Mouse (Mus musculus) olfactory bulb, adult 2 months (tissue): ENCODE measurements around the gene Rwdd4a. TPM values are rescaled to one million over a fixed set of nuclear protein-coding genes. Genes with fewer than 3 reads are reported as not detected.

Experiments used
- H3K27ac ChIP-seq: fragments of 200-500 bp; 2 replicates; pipeline ENCODE4 v1.5.1; 2012; ENCODE audit warnings: low read depth, low read length; ENCODE audit not compliant: insufficient read depth
- H3K4me1 ChIP-seq: fragments of 200-500 bp; 2 replicates; pipeline ENCODE4 v1.6.1; 2012; ENCODE audit warnings: low read length; ENCODE audit not compliant: control insufficient read depth, insufficient read depth
- H3K4me3 ChIP-seq: fragments of 200-500 bp; 2 replicates; pipeline ENCODE4 v1.5.1; 2012; ENCODE audit warnings: mild to moderate bottlenecking, low read depth, low read length, moderate library complexity; ENCODE audit not compliant: insufficient read depth
- CTCF ChIP-seq: fragments of 200-500 bp; IDR thresholded peaks from 2 replicates; pipeline ENCODE4 v1.5.1; 2012; ENCODE audit warnings: low read depth, mild to moderate bottlenecking, low read length, moderate library complexity; ENCODE audit not compliant: insufficient read depth
- POLR2A ChIP-seq: fragments of 200-500 bp; IDR thresholded peaks from 2 replicates; pipeline ENCODE4 v1.6.1; 2012; ENCODE audit warnings: mild to moderate bottlenecking, low read depth, low read length, moderate library complexity; ENCODE audit not compliant: insufficient read depth
- WGBS: fragments of 180-500 bp; shearing (Covaris S2); methylation state at CpG from one replicate; pipeline ENCODE4 v1.1.7; 2018; 5-methylcytosine and 5-hydroxymethylcytosine counted together
- polyA plus RNA-seq: library from polyadenylated mRNA; stranded (reverse); fragments of >200 nt; gene quantifications from 2 replicates; pipeline ENCODE4 v1.2.4, GENCODE M21; 2012; ENCODE audit warnings: low replicate concordance; ENCODE audit not compliant: missing spikeins, insufficient read depth, insufficient read length

Gene Rwdd4a
- polyA plus RNA-seq, result not detected in 2 replicates

- Histone ChIP-seq H3K27ac (peak within 1 kb of the TSS; percentile 31), H3K4me3 (peak within 1 kb of the TSS; percentile 85), H3K4me1 (peaks cover 2% of the 10 kb centered on the region; the same call in 1 of the 2 replicates)
- TF ChIP-seq CTCF, result no peak
- TF ChIP-seq POLR2A, result peak; percentile 75; the same call in 1 of the 2 replicates
- under 1% methylated on average over 65 of the region's 65 CpGs for WGBS
These were observed at the start of gene Rwdd4a, which contains the start of gene Trappc11 for GRCm38 (mm10) chr8:47533344-47534125. TSS of gene Rwdd4a (plus strand) at chr8:47533664. TSS of gene Trappc11 (minus strand) at chr8:47533470.

DNA sequence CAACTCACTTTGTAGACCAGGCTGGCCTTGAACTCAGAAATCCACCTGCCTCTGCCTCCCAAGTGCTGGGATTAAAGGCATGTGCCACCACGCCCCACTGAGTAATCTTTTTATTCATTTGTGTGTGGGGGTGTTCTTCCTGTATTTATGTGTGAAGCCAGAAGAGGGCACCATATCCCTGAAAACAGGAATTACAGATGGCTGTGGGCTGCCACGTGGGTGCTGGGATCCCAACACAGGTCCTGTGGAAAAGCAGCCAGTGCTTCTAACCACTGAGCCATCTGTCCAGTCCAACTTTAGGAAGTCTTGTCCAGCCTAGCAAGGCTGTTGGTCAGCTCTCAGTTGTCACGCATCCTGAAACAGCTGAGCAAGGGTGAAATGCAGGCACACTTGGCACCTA lies 46.2 kb upstream of the Rwdd4a start:
- H3K4me1 ChIP-seq, result peaks cover 9% of the 10 kb centered on the region
- WGBS, result 97% methylated on average over 3 of the region's 3 CpGs
- H3K4me3 ChIP-seq, result no peak overlapping the region
- TF ChIP-seq POLR2A (no peak), CTCF (no peak)
- H3K27ac ChIP-seq, result no peak overlapping the region

DNA sequence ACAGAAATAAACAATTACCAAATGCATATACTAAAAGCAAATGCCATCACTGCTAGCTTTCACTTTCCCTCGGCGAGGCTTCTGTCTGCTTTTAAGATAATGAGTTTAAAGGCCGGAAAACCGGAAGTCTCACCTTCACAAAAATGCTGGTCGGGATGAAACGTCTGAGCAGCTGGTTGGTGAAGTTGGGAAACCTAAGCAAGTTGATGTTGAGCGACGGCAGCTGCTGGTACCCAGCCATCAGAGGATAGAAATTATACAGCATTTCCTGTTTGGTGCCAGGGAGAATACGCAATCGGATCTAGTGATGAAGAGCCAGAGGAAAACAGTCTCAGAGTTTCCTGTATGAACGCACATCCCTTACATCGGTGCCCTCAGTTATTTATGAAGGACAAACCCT lies 40.4 kb upstream of the Rwdd4a start:
- H3K27ac ChIP-seq, result no peak overlapping the region
- 90% methylated on average over 12 of the region's 12 CpGs for WGBS
- H3K4me1 ChIP-seq, result 0 out of 2 replicates have a peak, but pooled peaks cover 6% of the 10 kb centered on the region
- TF ChIP-seq CTCF (no peak), POLR2A (no peak)
- H3K4me3 ChIP-seq, result no peak overlapping the region

DNA sequence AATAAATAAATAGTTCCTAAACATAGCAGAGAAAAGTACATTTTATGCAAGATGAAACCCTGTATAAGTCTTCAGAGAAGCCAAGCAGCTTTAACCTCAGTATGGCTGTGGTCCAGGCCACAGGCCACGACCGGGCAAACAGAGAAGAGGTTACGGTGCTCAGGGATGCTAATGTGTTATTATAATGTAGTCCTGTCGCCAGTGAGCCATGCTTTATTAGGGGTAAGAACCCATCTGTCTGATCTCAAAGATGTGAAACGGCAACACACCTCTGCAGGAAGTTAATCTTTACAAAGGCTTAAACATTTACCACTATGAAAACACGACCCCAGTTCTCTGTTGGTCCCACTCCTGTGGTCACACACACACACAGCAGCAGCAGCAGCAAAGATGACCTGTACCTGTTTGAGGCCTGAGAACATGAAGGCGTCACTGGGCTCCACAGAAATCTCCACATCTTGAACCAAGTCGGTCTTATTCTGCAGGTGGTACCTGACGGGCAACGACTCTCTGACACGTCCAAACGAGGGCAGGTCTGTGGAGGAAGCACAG lies 38.8 kb upstream of the Rwdd4a start:
- no peak overlapping the region for H3K27ac ChIP-seq
- TF ChIP-seq CTCF (no peak), POLR2A (no peak)
- H3K4me1 ChIP-seq, result 0 out of 2 replicates have a peak, but pooled peaks cover 3% of the 10 kb centered on the region
- H3K4me3 ChIP-seq, result no peak overlapping the region
- WGBS, result 90% methylated on average over 12 of the region's 12 CpGs

DNA sequence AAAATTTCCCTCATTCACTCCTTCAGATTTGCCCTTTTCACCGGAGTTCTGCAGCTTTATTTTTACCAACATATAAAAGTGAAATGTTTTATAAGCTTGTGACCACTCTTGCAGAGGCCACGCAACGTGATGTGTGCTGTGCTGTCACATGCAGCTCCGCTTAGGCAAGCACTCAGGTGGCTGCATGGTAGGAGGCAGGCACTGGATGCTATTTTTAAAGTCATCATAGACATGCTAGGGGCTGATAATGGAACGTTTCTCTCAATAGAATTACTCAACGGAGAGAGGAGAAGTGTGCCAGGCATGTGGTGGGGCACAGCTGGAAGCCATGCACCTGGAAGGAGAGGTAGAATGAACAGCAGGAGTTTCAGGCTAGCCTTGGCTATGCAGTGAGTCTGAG lies 38.0 kb upstream of the Rwdd4a start:
- 0 out of 2 replicates have a peak, but pooled peaks cover 3% of the 10 kb centered on the region for H3K4me1 ChIP-seq
- TF ChIP-seq CTCF (no peak), POLR2A (no peak)
- WGBS, result 56% methylated on average over 6 of the region's 6 CpGs
- no peak overlapping the region for H3K4me3 ChIP-seq
- H3K27ac ChIP-seq, result 0 out of 2 replicates have a peak overlapping the region, but pooled peaks have one; percentile 2

DNA sequence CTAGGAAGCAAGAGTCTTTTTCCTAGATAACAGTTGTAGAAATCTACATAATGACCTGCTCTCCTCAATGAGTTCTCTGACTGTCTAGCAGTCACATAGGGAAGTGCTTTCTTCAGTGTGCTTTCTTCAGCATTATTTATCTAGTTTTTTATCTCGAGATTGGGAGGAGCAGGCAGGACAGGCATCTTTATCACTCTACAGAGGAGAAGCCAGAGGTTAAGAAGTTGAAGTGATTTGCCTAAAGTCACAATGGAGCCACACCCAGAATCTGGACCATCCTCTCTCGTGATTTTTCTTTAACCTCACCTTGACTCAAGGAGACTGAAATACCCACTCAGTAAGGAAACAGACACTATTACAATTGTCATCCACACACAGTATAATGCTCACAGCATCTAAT lies 31.5 kb upstream of the Rwdd4a start:
- Histone ChIP-seq H3K27ac (no peak overlapping the region), H3K4me1 (peaks cover 3% of the 10 kb centered on the region; the same call in 1 of the 2 replicates), H3K4me3 (no peak overlapping the region)
- TF ChIP-seq CTCF (no peak), POLR2A (no peak)
- WGBS, result 86% methylated on average over 2 of the region's 2 CpGs

DNA sequence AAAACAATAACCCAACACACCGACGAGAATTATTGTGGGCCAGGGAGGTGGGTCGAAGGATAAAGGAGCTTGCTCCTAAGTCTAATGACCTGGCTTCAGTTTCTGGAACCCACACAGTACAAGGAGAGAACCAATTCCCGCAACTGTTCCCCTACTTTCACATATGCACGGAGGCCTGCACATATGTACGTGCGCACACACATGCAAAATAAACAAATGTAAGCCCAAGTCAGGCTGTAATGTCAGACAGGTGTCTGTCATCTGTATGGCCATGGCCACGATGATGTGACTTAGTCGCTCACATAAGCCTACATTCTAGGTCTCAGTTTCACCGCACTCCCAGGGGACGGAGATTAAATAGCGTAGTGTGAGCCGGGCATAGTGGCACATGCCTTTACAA lies 30.9 kb upstream of the Rwdd4a start:
- TF ChIP-seq POLR2A, result no peak
- no peak for TF ChIP-seq CTCF
- 96% methylated on average over 13 of the region's 13 CpGs for WGBS
- H3K4me1 ChIP-seq, result peaks cover 3% of the 10 kb centered on the region; the same call in 1 of the 2 replicates

GRCm38 (mm10) chr8:47505431-47505830 lies 28.0 kb upstream of the Rwdd4a start:
- H3K4me3 ChIP-seq, result no peak overlapping the region
- no peak overlapping the region for H3K27ac ChIP-seq
- peaks cover 3% of the 10 kb centered on the region; the same call in 1 of the 2 replicates for H3K4me1 ChIP-seq
- 85% methylated on average over 12 of the region's 12 CpGs for WGBS
- TF ChIP-seq CTCF (no peak), POLR2A (no peak)

More for the DNA sequence above, 30.9 kb upstream of the Rwdd4a start:
- H3K27ac ChIP-seq, result no peak overlapping the region
- H3K4me3 ChIP-seq, result no peak overlapping the region

DNA sequence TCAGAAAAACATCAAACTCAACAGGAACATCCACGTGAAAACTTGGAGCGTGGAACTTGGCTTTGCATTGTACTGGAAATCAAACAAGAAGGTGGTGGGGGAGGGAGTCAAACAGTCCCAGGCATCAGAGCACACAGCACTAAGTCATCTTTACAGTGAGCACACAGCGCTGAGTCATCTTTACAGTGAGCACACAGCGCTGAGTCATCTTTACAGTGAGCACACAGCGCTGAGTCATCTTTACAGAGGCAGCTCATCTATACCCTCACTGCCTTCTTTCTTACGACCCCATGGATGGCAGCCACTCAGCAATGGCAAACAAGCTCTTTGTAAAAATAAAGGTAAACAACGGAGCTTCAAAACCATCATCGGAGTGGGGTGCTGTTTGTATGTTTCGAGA lies 22.5 kb upstream of the Rwdd4a start:
- H3K27ac ChIP-seq, result no peak overlapping the region
- 90% methylated on average over 9 of the region's 9 CpGs for WGBS

More for the DNA sequence above, 22.5 kb upstream of the Rwdd4a start:
- TF ChIP-seq POLR2A, result no peak
- TF ChIP-seq CTCF, result no peak
- Histone ChIP-seq H3K4me1 (no peaks in the 10 kb centered on the region), H3K4me3 (no peak overlapping the region)
